Mouse (Mus musculus) megakaryocyte, embryonic 14.5 days (primary cell): ENCODE measurements at regions not wholly inside any gene's neighbourhood (a gene's known extent, or its start where the extent isn't known, plus 50 kb on each side); places are given as distances from the start of the nearest gene placed in this dataset.

Experiments used
- FLI1 ChIP-seq: IDR thresholded peaks from 2 replicates; pipeline ENCODE4 v1.6.1; 2012; ENCODE audit warnings: low read length, inconsistent platforms, mixed read lengths
- GATA1 ChIP-seq: IDR thresholded peaks from 3 replicates; pipeline ENCODE4 v1.6.1; 2012; ENCODE audit warnings: mixed read lengths, low read length, inconsistent platforms, borderline replicate concordance

DNA sequence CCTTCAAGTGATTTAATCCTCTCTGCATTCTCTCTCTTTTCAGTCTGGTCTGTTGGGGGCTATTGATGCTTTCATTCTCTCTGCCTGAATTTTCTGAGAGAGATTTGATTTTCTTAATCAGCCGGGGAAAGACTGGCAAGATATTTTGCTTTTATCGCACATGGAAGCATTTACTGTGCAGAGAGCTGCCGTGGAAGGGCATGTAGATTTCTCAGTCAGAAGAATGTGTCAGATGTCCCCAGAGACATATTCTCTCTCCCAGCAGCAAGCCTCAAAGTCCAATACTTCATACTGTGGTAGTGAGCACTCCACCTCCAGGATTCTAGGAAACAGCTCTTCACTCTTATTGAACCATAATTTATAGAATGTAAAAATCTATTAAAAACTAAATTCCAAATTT, 103.7 kb upstream of the Fat4 start:
- TF ChIP-seq FLI1 (no peak), GATA1 (no peak)
